Mouse (Mus musculus) urinary bladder, postnatal 10 days (tissue): ENCODE results near the gene Acpp.

Experiments
- DNase-seq: peaks from one replicate; pipeline ENCODE4 v3.0.0; 2022; ENCODE audit warnings: low spot score

Acpp gene

GRCm38 (mm10) chr9:104251687-104252086 lies 85.9 kb downstream of the Acpp start:
- DNase-seq: no peak

GRCm38 (mm10) chr9:104251111-104251510 lies 86.4 kb downstream of the Acpp start:
- DNase-seq: no peak

GRCm38 (mm10) chr9:104247307-104247987 lies 90.1 kb downstream of the Acpp start:
- DNase-seq: no peak

- no peak for DNase-seq
These were observed 93.6 kb downstream of the Acpp start for GRCm38 (mm10) chr9:104243799-104244466.

GRCm38 (mm10) chr9:104240146-104240545 lies 97.4 kb downstream of the Acpp start:
- no peak for DNase-seq

GRCm38 (mm10) chr9:104239076-104239475 lies 98.5 kb downstream of the Acpp start:
- no peak for DNase-seq
